Comparison of ENCODE assay signal across 18 mouse cellular contexts in the genomic region with DNA sequence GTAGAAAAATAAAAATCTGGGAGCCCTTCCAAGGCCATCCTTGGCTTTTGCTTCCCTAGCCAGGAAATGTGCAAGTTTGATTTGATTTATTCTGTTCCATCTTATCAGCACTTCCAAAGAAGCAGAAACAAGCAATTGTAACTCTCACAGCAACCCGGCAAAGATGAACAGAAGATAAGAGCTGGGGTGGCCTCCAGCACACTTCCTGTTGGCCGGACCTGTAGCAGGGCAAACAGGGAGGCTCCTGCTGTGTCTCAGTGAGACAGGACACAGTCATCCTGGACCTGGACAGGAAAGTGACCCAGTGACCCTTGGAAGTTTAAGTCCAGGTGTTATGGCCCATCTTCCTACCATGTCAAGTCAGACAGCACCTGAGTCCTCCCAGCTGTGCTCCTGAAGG. TPM values are rescaled to one million over a fixed set of nuclear protein-coding genes. Genes with fewer than 3 reads are reported as not detected.
A peak's percentile ranks its signal among the peaks of the same experiment; 100 is the strongest.
DNase-seq lines count a peak whose midpoint lies in the region; ATAC-seq and TF ChIP-seq lines count a peak whose summit lies in the region.
"Had no signal": no experiment of that assay in that cellular context is flagged by ENCODE, and none has a peak within 500 bp of the region (broad histone marks: within the 10 kb centered on the region; RNA-seq: fewer than 3 reads in every experiment).

No protein-coding gene starts in this region.

- no peaks in the 10 kb centered on the region for H3K79me2 ChIP-seq in liver, adult 2 months (ENCODE audit: control insufficient read depth, insufficient read depth, low read length)

- H3K9ac ChIP-seq in liver, adult 2 months (ENCODE audit: low read depth, low read length) = no peak overlapping the region
- no peak overlapping the region for H3K9ac ChIP-seq in liver, embryonic 11.5 days (ENCODE audit: low read depth, low read length)
- H3K9ac ChIP-seq: embryonic facial prominence, embryonic 15.5 days; liver, embryonic 12.5 days; midbrain, embryonic 15.5 days had no signal

- H3K4me1 ChIP-seq in liver, adult 2 months (ENCODE audit: control insufficient read depth, insufficient read depth, low read length) = peaks cover 36% of the 10 kb centered on the region
- H3K4me1 ChIP-seq in liver, embryonic 11.5 days (replicated peaks; ENCODE audit: control insufficient read depth, insufficient read depth, low read length) = peaks cover 4% of the 10 kb centered on the region
- peaks cover 24% of the 10 kb centered on the region for H3K4me1 ChIP-seq in brown adipose tissue, adult 24 weeks (ENCODE audit: control insufficient read depth, insufficient read depth, insufficient read length, low read length)
- H3K4me1 ChIP-seq: embryonic facial prominence, embryonic 15.5 days; midbrain, embryonic 15.5 days had no signal

- ATAC-seq in liver, embryonic 11.5 days (replicated peaks; ENCODE audit: low FRiP score) = no peak
- ATAC-seq: CD4-positive, CD25-positive, alpha-beta regulatory T cell, adult 4 months; liver, embryonic 12.5 days; midbrain, embryonic 15.5 days had no signal

- H3K4me2 ChIP-seq in liver, embryonic 11.5 days = no peak overlapping the region
- H3K4me2 ChIP-seq: embryonic facial prominence, embryonic 15.5 days; liver, embryonic 12.5 days; midbrain, embryonic 15.5 days had no signal

- no peaks in the 10 kb centered on the region for H3K27me3 ChIP-seq in liver, adult 2 months (ENCODE audit: control insufficient read depth, insufficient read depth, low read length)
- H3K27me3 ChIP-seq in liver, embryonic 11.5 days (replicated peaks; ENCODE audit: control insufficient read depth, insufficient read depth, low read length) = 0 out of 2 replicates have a peak, but pooled peaks cover 2% of the 10 kb centered on the region
- H3K27me3 ChIP-seq: embryonic facial prominence, embryonic 15.5 days; liver, embryonic 12.5 days; midbrain, embryonic 15.5 days had no signal

- WGBS in liver, adult 2 months = 2% methylated on average over 2 of the region's 2 CpGs
- WGBS in liver, embryonic 11.5 days = 7% methylated on average over 2 of the region's 2 CpGs

- H3K36me3 ChIP-seq in liver, adult 2 months (ENCODE audit: control insufficient read depth, insufficient read depth, low read length) = no peaks in the 10 kb centered on the region
- no peaks in the 10 kb centered on the region for H3K36me3 ChIP-seq in liver, embryonic 11.5 days (ENCODE audit: control insufficient read depth, insufficient read depth, low read length)
- H3K36me3 ChIP-seq: embryonic facial prominence, embryonic 15.5 days; hindbrain, embryonic 10.5 days; liver, embryonic 12.5 days; midbrain, embryonic 15.5 days had no signal

- no peaks in the 10 kb centered on the region for H3K9me3 ChIP-seq in liver, embryonic 11.5 days (ENCODE audit: control insufficient read depth, low read length)
- H3K9me3 ChIP-seq: embryonic facial prominence, embryonic 15.5 days; hindbrain, embryonic 10.5 days; liver, embryonic 12.5 days; midbrain, embryonic 15.5 days had no signal

- intact Hi-C loops in heart, postnatal 10 days (cut with DNase I) = loop anchor here (5.0 kb wide), 1 partner anchor 79 kb away; no protein-coding TSS in a partner anchor

- peak; percentile 85 for DNase-seq in liver, adult 2 months (ENCODE audit: extremely low read depth, low read depth, low spot score)
- no peak for DNase-seq in liver, embryonic 11.5 days (ENCODE audit: low spot score)
- DNase-seq in kidney, postnatal 4 days = peak; percentile 18 to 37
- DNase-seq in layer of hippocampus, adult 9-11 months = no peak
- no peak for DNase-seq in heart, postnatal 10 days
- DNase-seq in layer of hippocampus, postnatal 10 days (ENCODE audit: low spot score in 2 of 2) = no peak
- DNase-seq: cerebellum, adult 18-20 months; gastrocnemius, postnatal 36 days; layer of hippocampus, postnatal 36 days; right cerebral cortex, postnatal 4 days had no signal

- no peak overlapping the region for H3K4me3 ChIP-seq in liver, adult 2 months (ENCODE audit: insufficient read depth, low read depth, low read length)
- no peak overlapping the region for H3K4me3 ChIP-seq in liver, embryonic 11.5 days (ENCODE audit: low read depth, low read length)
- H3K4me3 ChIP-seq in brown adipose tissue, adult 24 weeks (ENCODE audit: insufficient read depth, low read depth, low read length) = no peak overlapping the region
- H3K4me3 ChIP-seq: embryonic facial prominence, embryonic 15.5 days; hindbrain, embryonic 10.5 days; liver, embryonic 12.5 days; midbrain, embryonic 15.5 days had no signal

- TF ChIP-seq CTCF in liver, adult 2 months (IDR thresholded peaks at IDR 0.05; ENCODE audit: low read depth, low read length) = no peak

- no peak for TF ChIP-seq POLR2A in liver, adult 2 months (IDR thresholded peaks at IDR 0.05; ENCODE audit: extremely low read depth, insufficient read depth, low read length)

- no peak overlapping the region for H3K27ac ChIP-seq in liver, adult 2 months (replicated peaks; ENCODE audit: insufficient read depth, low read depth, low read length)
- no peak overlapping the region for H3K27ac ChIP-seq in liver, embryonic 11.5 days (ENCODE audit: low read depth, low read length)
- 0 out of 2 replicates have a peak overlapping the region, but pooled peaks have one; percentile 20 for H3K27ac ChIP-seq in brown adipose tissue, adult 24 weeks (replicated peaks; ENCODE audit: low read depth, low read length)
- H3K27ac ChIP-seq: embryonic facial prominence, embryonic 15.5 days; hindbrain, embryonic 10.5 days; liver, embryonic 12.5 days; midbrain, embryonic 15.5 days had no signal

RNA-seq across cellular contexts. Expression of gene Cldn5, which starts 58.6 kb away (rescaled TPM):
- 7.3 and 8.3 TPM in 2 replicates for total RNA-seq in liver, adult 2 months (2014; rRNA removed)
- polyA plus RNA-seq in liver, adult 2 months (2012; rRNA removed) = 8.4 and 11.8 TPM in 2 replicates
- polyA plus RNA-seq in liver, embryonic 11.5 days (2014; fragmentation: Nextera tagmentation; extraction: Ambion mirVana) = 18.5 and 18.8 TPM in 2 replicates
- polyA plus RNA-seq in brown adipose tissue, adult 24 weeks (2012; ENCODE audit: insufficient read depth, insufficient read length, missing spikeins) = 36.1 and 37.1 TPM in 2 replicates
- total RNA-seq in heart, postnatal 10 days (2021) = 10 to 100 TPM; 79.8 to 90.1 TPM
- 10 to 100 TPM; 89.4 to 99.1 TPM for total RNA-seq in layer of hippocampus, postnatal 10 days (2021)
- total RNA-seq: megakaryocyte progenitor cell, adult 5-6 weeks; MEL had no signal
- polyA plus RNA-seq: CD4-positive, CD25-positive, alpha-beta regulatory T cell, adult 4 months had no signal

Comparison
In these comparisons a context has a peak if more than half of its experiments do, and no peak if none do; other contexts are left out.
1. DNase-seq: peak in liver, adult 2 months (single experiment) and kidney, postnatal 4 days (2 of 2); none in liver, embryonic 11.5 days (single experiment), layer of hippocampus, adult 9-11 months (single experiment), heart, postnatal 10 days (0 of 2) and layer of hippocampus, postnatal 10 days (0 of 2).